Mouse (Mus musculus) brain, embryonic 14.5 days (tissue): Measurements from ENCODE around the gene Olfr545.
"Not testable (repeated sequence)": the region's sequence is repeated elsewhere in the genome, so short reads cannot be mapped to it uniquely, and the experiment has no call there.

ENCODE experiments used
- CTCF ChIP-seq: fragments of 200-500 bp; IDR thresholded peaks from 2 replicates; pipeline ENCODE4 v1.5.1; 2012; ENCODE audit warnings: inconsistent platforms, mild to moderate bottlenecking, moderate library complexity, borderline replicate concordance; ENCODE audit not compliant: insufficient read depth, insufficient read length; ENCODE audit errors: extremely low read depth
- POLR2A ChIP-seq: fragments of 200-500 bp; IDR thresholded peaks from 2 replicates; pipeline ENCODE4 v1.6.1; 2012; ENCODE audit warnings: mild to moderate bottlenecking, inconsistent platforms, borderline replicate concordance; ENCODE audit not compliant: poor library complexity, insufficient read depth, insufficient read length, severe bottlenecking; ENCODE audit errors: extremely low read depth

GRCm38 (mm10) chr7:102484766-102485165, 14.6 kb downstream of the Olfr545 start:
- not testable (repeated sequence) for TF ChIP-seq CTCF, POLR2A
